Mouse (Mus musculus) bone marrow, adult 2 months (tissue): Measurements from ENCODE around the gene 1700029P11Rik.

Experiments
- CTCF ChIP-seq: fragments of 200-500 bp; IDR thresholded peaks from 2 replicates; pipeline ENCODE4 v1.5.1; 2011; ENCODE audit warnings: low read length, control low read depth; ENCODE audit not compliant: control insufficient read depth, insufficient read depth
- POLR2A ChIP-seq: fragments of 200-500 bp; IDR thresholded peaks from 2 replicates; pipeline ENCODE4 v1.6.1; 2011; ENCODE audit warnings: low read depth, mild to moderate bottlenecking, control low read depth, low read length, borderline replicate concordance; ENCODE audit not compliant: control insufficient read depth

DNA sequence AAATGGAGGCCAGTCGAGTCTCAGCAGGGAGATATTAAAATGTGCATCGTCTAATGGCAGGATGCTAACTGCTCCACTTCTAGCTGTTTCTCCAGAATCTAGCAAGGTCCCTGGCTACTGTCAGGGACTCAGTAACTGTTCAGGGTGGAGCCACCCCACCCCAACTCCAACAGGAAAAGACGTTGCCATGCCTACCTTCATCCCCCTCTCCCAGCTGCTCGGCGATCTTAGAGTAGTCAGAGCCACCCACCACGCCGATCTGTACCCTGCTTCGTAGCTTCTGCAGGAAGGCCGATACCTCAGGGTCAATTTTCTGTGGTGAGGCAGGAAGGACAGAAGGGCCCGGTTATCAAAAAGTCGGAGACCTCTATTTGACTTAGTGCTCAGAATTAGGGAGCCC lies 22.7 kb upstream of the 1700029P11Rik start:
- TF ChIP-seq CTCF: no peak
- no peak for TF ChIP-seq POLR2A
